Mouse (Mus musculus) limb, embryonic 15.5 days (tissue): ENCODE results near the gene Fcgr1. TPM values are rescaled to one million over a fixed set of nuclear protein-coding genes. Genes with fewer than 3 reads are reported as not detected.

Source experiments
- ATAC-seq: fragments of 200-750 bp; cut with Nextera tagmentation; 2 replicates; pipeline ENCODE4 v1.8.0; 2017; ENCODE audit warnings: low read depth, moderate TSS enrichment; ENCODE audit not compliant: insufficient number of reproducible peaks, low FRiP score, low TSS enrichment
- H3K27ac ChIP-seq: fragments of 300-500 bp; sonication (generic); 2 replicates; pipeline ENCODE4 v1.5.1; 2015; ENCODE audit warnings: moderate library complexity, mild to moderate bottlenecking, inconsistent platforms
- H3K27me3 ChIP-seq: fragments of 300-500 bp; sonication (generic); 2 replicates; pipeline ENCODE4 v1.6.1; 2015; ENCODE audit warnings: inconsistent platforms
- H3K36me3 ChIP-seq: fragments of 300-500 bp; sonication (generic); 2 replicates; pipeline ENCODE4 v1.6.1; 2015; ENCODE audit warnings: inconsistent platforms
- H3K4me1 ChIP-seq: fragments of 300-500 bp; sonication (generic); 2 replicates; pipeline ENCODE4 v1.6.1; 2015; ENCODE audit warnings: inconsistent platforms
- H3K4me2 ChIP-seq: fragments of 300-500 bp; sonication (generic); 2 replicates; pipeline ENCODE4 v1.6.1; 2015; ENCODE audit warnings: mild to moderate bottlenecking, inconsistent platforms
- H3K4me3 ChIP-seq: fragments of 300-500 bp; sonication (generic); 2 replicates; pipeline ENCODE4 v1.5.1; 2015; ENCODE audit warnings: mild to moderate bottlenecking, inconsistent platforms
- H3K9ac ChIP-seq: fragments of 300-500 bp; sonication (generic); 2 replicates; pipeline ENCODE4 v1.6.1; 2015; ENCODE audit warnings: inconsistent platforms
- H3K9me3 ChIP-seq: fragments of 300-500 bp; sonication (generic); 2 replicates; pipeline ENCODE4 v1.6.1; 2016; ENCODE audit warnings: inconsistent platforms
- WGBS: fragments of 180-500 bp; shearing (Covaris S2); methylation state at CpG from one replicate; pipeline ENCODE4 v1.1.7; 2015; 5-methylcytosine and 5-hydroxymethylcytosine counted together
- polyA plus RNA-seq: library from polyadenylated mRNA; unstranded; fragments of >200 nt; fragmentation: Nextera tagmentation; extraction: Ambion mirVana; gene quantifications from 2 replicates; pipeline ENCODE4 v1.2.1, GENCODE M21; 2015

Gene Fcgr1
- polyA plus RNA-seq, 1 experiment from 2014 or later: 2.6 TPM

- Histone ChIP-seq H3K27me3 (no peaks in the 10 kb centered on the region), H3K27ac (peak within 1 kb of the TSS; percentile 96), H3K36me3 (no peaks in the 10 kb centered on the region), H3K4me1 (peaks cover 20% of the 10 kb centered on the region), H3K4me3 (peak within 1 kb of the TSS; percentile 52), H3K9ac (0 out of 2 replicates have a peak within 1 kb of the TSS, but pooled peaks have one; percentile 20), H3K4me2 (peak within 1 kb of the TSS; percentile 80), H3K9me3 (no peaks in the 10 kb centered on the region)
- 19% methylated on average over 30 of the region's 30 CpGs for WGBS
- ATAC-seq: peak; percentile 69
Observed at GRCm38 (mm10) chr3:96268051-96268775, 25.6 kb downstream of the Fcgr1 start, which contains the start of gene Hist2h3b. Hist2h3b (plus strand) TSS chr3:96268654.

GRCm38 (mm10) chr3:96267541-96267940 lies 26.2 kb downstream of the Fcgr1 start:
- Histone ChIP-seq H3K4me2 (peak overlapping the region; percentile 47; the same call in 1 of the 2 replicates), H3K9ac (no peak overlapping the region), H3K4me3 (no peak overlapping the region), H3K27me3 (no peaks in the 10 kb centered on the region), H3K27ac (peak overlapping the region; percentile 92), H3K36me3 (no peaks in the 10 kb centered on the region), H3K4me1 (peaks cover 21% of the 10 kb centered on the region), H3K9me3 (no peaks in the 10 kb centered on the region)
- WGBS: 83% methylated on average over 4 of the region's 4 CpGs
- no peak for ATAC-seq

- Histone ChIP-seq H3K36me3 (no peaks in the 10 kb centered on the region), H3K9ac (no peak overlapping the region), H3K4me1 (peaks cover 31% of the 10 kb centered on the region), H3K9me3 (no peaks in the 10 kb centered on the region), H3K27ac (no peak overlapping the region), H3K27me3 (no peaks in the 10 kb centered on the region), H3K4me2 (no peak overlapping the region), H3K4me3 (no peak overlapping the region)
- WGBS: 92% methylated on average over 8 of the region's 8 CpGs
- ATAC-seq: no peak
Observed at GRCm38 (mm10) chr3:96266132-96266710, 27.5 kb downstream of the Fcgr1 start.

- H3K9me3 ChIP-seq: no peaks in the 10 kb centered on the region
- no peaks in the 10 kb centered on the region for H3K36me3 ChIP-seq
- H3K4me2 ChIP-seq: peak overlapping the region; percentile 52
- no peak for ATAC-seq
- H3K4me3 ChIP-seq: peak overlapping the region; percentile 59
- H3K27me3 ChIP-seq: no peaks in the 10 kb centered on the region
- peak overlapping the region; percentile 40; the same call in 1 of the 2 replicates for H3K9ac ChIP-seq
- H3K27ac ChIP-seq: peak overlapping the region; percentile 98
- H3K4me1 ChIP-seq: peaks cover 27% of the 10 kb centered on the region
- WGBS: 71% methylated on average over 7 of the region's 7 CpGs
Observed at GRCm38 (mm10) chr3:96264404-96264949, 29.3 kb downstream of the Fcgr1 start.

- WGBS: 6% methylated on average over 27 of the region's 27 CpGs
Observed at GRCm38 (mm10) chr3:96263558-96264403, 30.0 kb downstream of the Fcgr1 start.

GRCm38 (mm10) chr3:96262979-96263550 lies 30.7 kb downstream of the Fcgr1 start, which contains the start of gene Hist2h4:
Hist2h4 (minus strand) TSS chr3:96263311.
- under 1% methylated on average over 40 of the region's 40 CpGs for WGBS

More at GRCm38 (mm10) chr3:96263558-96264403, 30.0 kb downstream of the Fcgr1 start:
- Histone ChIP-seq H3K4me2 (peak overlapping the region; percentile 52), H3K27ac (peak overlapping the region; percentile 98), H3K4me3 (peak overlapping the region; percentile 59), H3K9me3 (no peaks in the 10 kb centered on the region), H3K9ac (peak overlapping the region; percentile 40), H3K27me3 (no peaks in the 10 kb centered on the region), H3K36me3 (no peaks in the 10 kb centered on the region), H3K4me1 (peaks cover 27% of the 10 kb centered on the region)
- no peak for ATAC-seq

GRCm38 (mm10) chr3:96262216-96262875 lies 31.4 kb downstream of the Fcgr1 start:
- no peaks in the 10 kb centered on the region for H3K9me3 ChIP-seq
- ATAC-seq: peak; percentile 81

More at GRCm38 (mm10) chr3:96262979-96263550, 30.7 kb downstream of the Fcgr1 start, which contains the start of gene Hist2h4:
- H3K4me3 ChIP-seq: peak within 1 kb of the TSS; percentile 59
- no peaks in the 10 kb centered on the region for H3K27me3 ChIP-seq
- H3K4me1 ChIP-seq: peaks cover 25% of the 10 kb centered on the region
- peak within 1 kb of the TSS; percentile 73 for H3K9ac ChIP-seq
- H3K9me3 ChIP-seq: no peaks in the 10 kb centered on the region
- ATAC-seq: peak; percentile 88
- H3K4me2 ChIP-seq: peak within 1 kb of the TSS; percentile 69
- H3K27ac ChIP-seq: peak within 1 kb of the TSS; percentile 98
- H3K36me3 ChIP-seq: no peaks in the 10 kb centered on the region

GRCm38 (mm10) chr3:96261623-96262022 lies 32.1 kb downstream of the Fcgr1 start:
- Histone ChIP-seq H3K9ac (0 out of 2 replicates have a peak overlapping the region, but pooled peaks have one; percentile 73), H3K4me3 (peak overlapping the region; percentile 59), H3K9me3 (no peaks in the 10 kb centered on the region), H3K4me1 (peaks cover 23% of the 10 kb centered on the region), H3K27me3 (no peaks in the 10 kb centered on the region), H3K4me2 (peak overlapping the region; percentile 69), H3K36me3 (no peaks in the 10 kb centered on the region), H3K27ac (peak overlapping the region; percentile 98)
- 53% methylated on average over 3 of the region's 3 CpGs for WGBS
- no peak for ATAC-seq

More at GRCm38 (mm10) chr3:96262216-96262875, 31.4 kb downstream of the Fcgr1 start:
- WGBS: under 1% methylated on average over 19 of the region's 19 CpGs
- no peaks in the 10 kb centered on the region for H3K36me3 ChIP-seq
- H3K9ac ChIP-seq: peak overlapping the region; percentile 73
- H3K4me2 ChIP-seq: peak overlapping the region; percentile 69
- H3K4me1 ChIP-seq: peaks cover 22% of the 10 kb centered on the region
- H3K4me3 ChIP-seq: peak overlapping the region; percentile 59
- H3K27me3 ChIP-seq: no peaks in the 10 kb centered on the region
- H3K27ac ChIP-seq: peak overlapping the region; percentile 98

- peaks cover 25% of the 10 kb centered on the region for H3K4me1 ChIP-seq
- no peaks in the 10 kb centered on the region for H3K27me3 ChIP-seq
- no peaks in the 10 kb centered on the region for H3K9me3 ChIP-seq
- no peaks in the 10 kb centered on the region for H3K36me3 ChIP-seq
- H3K27ac ChIP-seq: no peak overlapping the region
- H3K9ac ChIP-seq: no peak overlapping the region
- WGBS: 86% methylated on average over 5 of the region's 5 CpGs
- H3K4me2 ChIP-seq: no peak overlapping the region
- ATAC-seq: no peak
- no peak overlapping the region for H3K4me3 ChIP-seq
Observed at GRCm38 (mm10) chr3:96260220-96260619, 33.5 kb downstream of the Fcgr1 start.

GRCm38 (mm10) chr3:96257190-96257589 lies 36.6 kb downstream of the Fcgr1 start:
- Histone ChIP-seq H3K9ac (no peak overlapping the region), H3K27me3 (no peaks in the 10 kb centered on the region), H3K4me2 (no peak overlapping the region), H3K9me3 (no peaks in the 10 kb centered on the region), H3K36me3 (no peaks in the 10 kb centered on the region), H3K27ac (0 out of 2 replicates have a peak overlapping the region, but pooled peaks have one; percentile 3), H3K4me3 (no peak overlapping the region), H3K4me1 (peaks cover 11% of the 10 kb centered on the region)
- ATAC-seq: no peak
- 48% methylated on average over 3 of the region's 3 CpGs for WGBS
